Mouse (Mus musculus): ENCODE results near the gene Cebpg. TPM values are rescaled to one million over a fixed set of nuclear protein-coding genes. Genes with fewer than 3 reads are reported as not detected.

The Cebpg gene
- polyA plus RNA-seq, 1 experiment from 2014 or later = 36.5 TPM

DNA sequence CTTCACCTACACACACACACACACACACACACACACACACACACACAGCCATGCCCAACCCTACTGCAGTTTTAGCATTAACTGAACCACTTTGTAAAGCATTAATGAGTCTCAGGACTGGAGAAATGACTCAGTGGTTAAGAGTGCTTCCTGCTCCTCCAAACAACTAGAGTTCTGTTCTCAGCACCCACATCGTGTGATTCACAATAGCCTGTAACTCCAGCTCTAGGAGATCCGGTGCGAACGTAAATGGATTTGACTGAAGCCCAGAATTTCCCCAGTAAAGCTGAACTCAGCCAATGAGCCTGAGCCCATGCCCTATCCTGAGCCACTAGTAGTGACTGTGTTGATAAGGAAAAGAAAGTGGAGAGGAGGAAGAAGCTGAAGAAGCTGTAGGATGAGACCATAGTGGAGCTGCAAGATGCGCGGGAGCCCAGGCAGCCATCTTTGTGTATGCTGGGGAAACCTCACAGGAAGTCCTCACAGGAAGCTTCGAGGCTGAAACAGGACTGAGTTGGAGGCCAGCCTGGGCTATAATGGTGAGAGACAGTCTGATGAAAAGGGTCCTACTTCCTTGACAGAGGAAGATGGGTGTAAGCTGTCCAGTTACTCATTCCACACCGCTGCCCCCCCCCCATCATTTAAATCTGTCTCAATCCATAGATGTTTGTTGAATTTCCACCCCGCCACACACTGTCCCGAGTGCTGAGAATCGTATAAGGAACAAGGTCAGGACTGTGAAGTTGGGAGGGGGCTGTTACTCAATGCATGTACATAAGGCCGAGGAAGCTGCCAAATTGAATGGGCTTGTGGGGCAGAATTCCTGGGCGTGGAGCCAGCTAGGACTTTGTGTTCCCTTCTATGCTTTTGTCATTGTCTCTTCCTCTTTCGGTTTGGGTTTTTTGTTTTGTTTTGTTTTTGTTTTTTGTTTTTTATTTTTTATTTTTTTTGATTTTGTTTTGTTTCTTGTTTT is 8.2 kb upstream of the Cebpg start:
- Histone ChIP-seq H3K27ac (no peak overlapping the region), H3K4me1 (replicated peaks) (peaks cover 19% of the 10 kb centered on the region; the same call in 1 of the 2 replicates), H3K4me3 (no peak overlapping the region), H3K9me3 (peaks cover 3% of the 10 kb centered on the region), H3K36me3 (no peaks in the 10 kb centered on the region), H3K27me3 (ENCODE audit: insufficient read depth, poor library complexity, severe bottlenecking) (no peaks in the 10 kb centered on the region; the same call in 1 of the 2 replicates)
- DNase-seq (ENCODE audit: low spot score) = no peak
- WGBS = 84% methylated on average over 14 of the region's 14 CpGs

DNA sequence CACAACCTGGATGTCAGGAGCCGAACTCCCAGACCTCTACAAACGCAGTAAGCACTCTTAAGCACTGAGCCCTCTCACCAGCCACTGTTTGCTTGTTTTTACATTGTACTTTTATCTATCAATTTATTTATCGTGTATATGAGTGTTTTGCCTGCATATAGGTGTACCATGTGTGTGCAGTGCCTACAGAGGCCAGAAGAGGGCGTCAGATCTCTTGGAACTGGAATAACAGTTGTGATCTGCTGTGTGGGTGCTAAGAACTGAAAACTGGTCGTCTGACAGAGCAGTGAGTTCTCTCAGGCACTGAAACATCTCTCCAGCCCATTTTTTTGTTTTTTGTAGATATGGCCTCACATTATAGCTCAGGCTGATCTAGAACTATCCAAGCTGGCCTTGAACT is 3.1 kb upstream of the Cebpg start:
- H3K4me1 ChIP-seq (replicated peaks) = peaks cover 20% of the 10 kb centered on the region
- no peaks in the 10 kb centered on the region; the same call in 1 of the 2 replicates for H3K27me3 ChIP-seq (ENCODE audit: insufficient read depth, poor library complexity, severe bottlenecking)
- H3K27ac ChIP-seq = no peak overlapping the region
- H3K9me3 ChIP-seq = no peaks in the 10 kb centered on the region
- WGBS = 74% methylated on average over 5 of the region's 5 CpGs
- no peak for DNase-seq (ENCODE audit: low spot score)
- H3K4me3 ChIP-seq = no peak overlapping the region
- H3K36me3 ChIP-seq = no peaks in the 10 kb centered on the region

DNA sequence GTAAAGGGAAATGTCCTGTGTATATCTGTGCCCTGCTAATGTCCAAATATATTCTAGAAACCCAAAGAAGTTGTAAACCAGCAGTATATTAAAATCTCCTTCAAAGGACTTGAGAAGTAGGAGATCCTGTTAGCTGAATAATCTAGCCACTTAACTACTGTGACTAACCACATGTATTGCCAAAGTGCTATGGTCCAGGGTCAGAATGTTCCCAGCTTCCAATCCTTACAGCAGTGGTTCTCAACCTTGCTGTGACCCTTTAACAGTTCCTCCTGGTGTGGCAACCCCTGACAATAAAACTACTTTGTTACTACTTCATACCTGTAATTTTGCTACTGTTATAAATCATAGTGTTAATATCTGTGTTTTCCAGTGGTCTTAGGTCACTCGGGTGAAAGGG is 2.0 kb upstream of the Cebpg start:
- Histone ChIP-seq H3K4me3 (no peak overlapping the region), H3K36me3 (no peaks in the 10 kb centered on the region), H3K27ac (no peak overlapping the region), H3K9me3 (no peaks in the 10 kb centered on the region), H3K27me3 (ENCODE audit: insufficient read depth, poor library complexity, severe bottlenecking) (no peaks in the 10 kb centered on the region), H3K4me1 (replicated peaks) (peaks cover 27% of the 10 kb centered on the region)
- WGBS = 76% methylated on average over 1 of the region's 1 CpGs
- DNase-seq (ENCODE audit: low spot score) = no peak

DNA sequence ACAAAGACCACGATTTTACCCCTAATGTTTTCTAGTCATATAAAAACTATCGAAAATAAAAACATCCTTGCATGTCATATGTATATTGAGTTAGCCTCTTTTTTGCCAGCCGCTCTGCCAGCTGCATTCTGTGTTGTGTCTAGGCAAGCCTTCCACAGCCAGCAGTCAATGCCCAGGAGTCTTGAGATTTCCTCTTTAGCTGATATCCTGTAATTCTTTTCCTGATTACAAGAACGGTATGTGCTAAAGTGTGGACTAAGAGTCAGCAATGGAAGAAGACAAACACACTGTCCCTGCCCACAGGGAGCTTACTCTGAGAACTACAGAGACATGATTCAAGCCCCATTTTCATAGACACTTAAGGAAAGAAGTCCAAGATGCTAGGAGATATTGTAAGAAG is 1.2 kb upstream of the Cebpg start:
- peaks cover 27% of the 10 kb centered on the region for H3K4me1 ChIP-seq (replicated peaks)
- 88% methylated on average over 4 of the region's 4 CpGs for WGBS
- H3K27me3 ChIP-seq (ENCODE audit: insufficient read depth, poor library complexity, severe bottlenecking) = no peaks in the 10 kb centered on the region
- no peak for DNase-seq (ENCODE audit: low spot score)
- H3K9me3 ChIP-seq = no peaks in the 10 kb centered on the region
- 0 out of 2 replicates have a peak, but pooled peaks cover under 1% of the 10 kb centered on the region for H3K36me3 ChIP-seq
- no peak overlapping the region for H3K4me3 ChIP-seq
- no peak overlapping the region for H3K27ac ChIP-seq

DNA sequence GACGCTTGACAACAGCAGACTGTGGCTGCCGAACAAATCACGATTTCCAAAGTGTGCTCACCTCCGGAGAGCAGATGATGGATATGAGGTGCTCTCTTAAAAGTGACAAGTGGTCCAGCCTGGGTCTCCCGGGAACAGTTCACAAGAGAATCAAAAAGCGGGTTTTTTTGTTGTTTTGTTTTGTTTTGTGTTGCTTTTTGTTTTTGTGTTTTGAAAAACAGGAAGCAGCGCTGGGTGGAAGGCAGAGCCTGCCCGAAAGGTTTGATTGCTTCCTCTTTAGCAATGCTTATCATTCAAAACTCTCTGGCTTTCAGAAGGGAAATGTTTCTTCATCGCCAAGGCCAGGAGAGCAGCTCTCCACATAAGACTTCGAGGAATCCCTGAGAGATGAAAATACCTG is 626 bp upstream of the Cebpg start:
- Histone ChIP-seq H3K4me1 (replicated peaks) (peaks cover 27% of the 10 kb centered on the region), H3K36me3 (0 out of 2 replicates have a peak, but pooled peaks cover 4% of the 10 kb centered on the region), H3K9me3 (no peaks in the 10 kb centered on the region), H3K27me3 (ENCODE audit: insufficient read depth, poor library complexity, severe bottlenecking) (no peaks in the 10 kb centered on the region), H3K4me3 (peak overlapping the region; percentile 96), H3K27ac (peak overlapping the region; percentile 97)
- no peak for DNase-seq (ENCODE audit: low spot score)
- WGBS = 31% methylated on average over 10 of the region's 10 CpGs

DNA sequence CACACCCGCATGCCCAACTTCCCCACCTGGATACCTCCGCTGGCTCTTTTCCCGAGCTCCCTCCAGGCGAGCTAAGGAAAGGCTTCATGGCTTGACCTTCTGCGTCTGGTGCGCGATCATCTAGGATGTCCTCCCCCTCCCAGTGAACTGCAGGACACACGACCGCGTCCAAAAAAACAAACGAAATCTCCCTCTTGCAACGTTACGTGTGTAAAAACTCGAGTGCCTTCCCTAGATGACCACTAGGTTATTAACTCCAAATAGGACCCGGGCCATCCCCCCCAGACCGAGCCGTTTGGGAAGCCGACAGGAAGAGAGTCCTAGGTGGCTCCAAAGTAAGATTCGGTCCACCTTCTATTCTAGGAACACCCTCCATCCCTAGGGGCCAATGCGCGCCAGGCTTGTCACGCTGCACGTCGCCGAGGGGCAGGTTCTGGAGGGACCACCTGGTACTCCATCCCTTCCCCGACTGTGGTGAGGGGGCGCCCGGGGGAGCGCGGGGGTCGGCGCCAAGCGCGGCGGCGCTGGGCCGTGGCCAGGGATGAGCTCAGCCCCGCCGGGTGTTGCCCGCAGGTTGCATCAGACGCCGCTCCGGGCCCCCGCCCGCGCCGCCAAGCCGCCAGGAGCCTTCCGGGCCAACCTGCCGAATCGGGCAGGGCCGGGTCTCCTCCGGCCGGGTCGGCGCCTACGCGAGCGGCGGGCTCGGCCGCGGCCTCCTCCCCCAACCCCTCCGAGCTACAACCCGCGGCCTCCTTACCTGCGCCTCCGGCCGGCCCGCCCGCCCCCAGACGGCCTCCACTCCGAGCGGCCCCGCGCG is 546 bp downstream of the Cebpg start:
- peak overlapping the region; percentile 97 for H3K27ac ChIP-seq
- H3K9me3 ChIP-seq = no peaks in the 10 kb centered on the region
- whole genome bisulfite sequencing = under 1% methylated on average over 75 of the region's 77 CpGs
- peaks cover 9% of the 10 kb centered on the region for H3K36me3 ChIP-seq
- DNase-seq (ENCODE audit: low spot score) = peak; percentile 63
- peaks cover 27% of the 10 kb centered on the region for H3K4me1 ChIP-seq (replicated peaks)
- no peaks in the 10 kb centered on the region for H3K27me3 ChIP-seq (ENCODE audit: insufficient read depth, poor library complexity, severe bottlenecking)
- peak overlapping the region; percentile 96 for H3K4me3 ChIP-seq

DNA sequence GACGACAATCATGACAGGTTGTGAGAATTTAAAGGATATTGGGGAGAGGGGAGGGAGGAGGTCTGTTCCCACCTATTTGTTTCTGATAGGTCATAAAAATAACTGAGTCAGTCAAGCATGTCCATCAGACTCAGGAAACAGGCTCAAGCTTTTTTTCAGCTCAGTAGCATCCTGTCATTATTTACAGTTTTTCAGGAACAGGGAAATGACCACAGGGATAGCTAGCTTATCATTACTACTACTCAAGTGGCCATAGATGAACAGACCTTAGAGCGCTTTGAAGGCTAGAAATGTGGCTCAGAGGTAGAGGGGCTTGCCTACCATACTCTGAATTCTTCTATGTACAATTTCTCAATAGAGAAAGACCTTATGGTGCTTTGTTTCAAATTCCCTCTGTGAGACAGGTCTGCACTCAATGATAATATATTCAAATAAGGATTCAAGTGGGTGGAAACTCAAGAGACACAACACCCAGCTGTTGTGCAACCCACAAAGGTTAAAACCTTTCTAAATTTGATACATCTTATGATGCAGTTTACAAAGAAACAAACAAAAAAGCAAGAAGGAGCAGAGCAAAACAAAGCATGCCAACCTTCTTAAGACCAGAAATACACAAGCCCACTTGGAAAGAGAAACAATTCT is 1.3 kb downstream of the Cebpg start:
- H3K4me3 ChIP-seq = peak overlapping the region; percentile 96
- peaks cover 17% of the 10 kb centered on the region for H3K36me3 ChIP-seq
- no peak for DNase-seq (ENCODE audit: low spot score)
- peaks cover 27% of the 10 kb centered on the region for H3K4me1 ChIP-seq (replicated peaks)
- peak overlapping the region; percentile 97 for H3K27ac ChIP-seq
- WGBS = 75% methylated on average over 2 of the region's 2 CpGs
- no peaks in the 10 kb centered on the region for H3K9me3 ChIP-seq
- H3K27me3 ChIP-seq (ENCODE audit: insufficient read depth, poor library complexity, severe bottlenecking) = no peaks in the 10 kb centered on the region

DNA sequence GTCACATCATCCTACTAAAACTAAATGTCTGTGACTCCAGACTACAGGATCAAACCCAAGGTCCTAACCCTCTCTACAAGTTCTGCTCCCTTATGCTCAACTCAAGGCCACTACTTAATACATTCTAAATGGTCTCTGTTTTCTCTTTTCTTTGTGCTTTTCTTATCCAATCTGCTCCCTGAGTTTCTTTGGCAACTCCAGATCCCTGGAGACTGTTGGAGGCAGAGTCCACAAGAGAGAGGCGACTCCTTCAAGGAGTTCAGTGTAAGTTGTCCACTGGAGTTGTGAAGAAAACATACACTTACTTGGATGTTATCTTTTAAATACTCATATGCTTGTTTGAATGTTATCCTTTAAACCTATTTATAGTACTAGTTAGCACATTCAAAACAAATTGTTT is 2.1 kb downstream of the Cebpg start:
- H3K27me3 ChIP-seq (ENCODE audit: insufficient read depth, poor library complexity, severe bottlenecking) = no peaks in the 10 kb centered on the region
- no peak for DNase-seq (ENCODE audit: low spot score)
- no peak overlapping the region for H3K4me3 ChIP-seq
- H3K9me3 ChIP-seq = no peaks in the 10 kb centered on the region
- peaks cover 27% of the 10 kb centered on the region for H3K4me1 ChIP-seq (replicated peaks)
- WGBS = 92% methylated on average over 1 of the region's 1 CpGs
- peaks cover 25% of the 10 kb centered on the region for H3K36me3 ChIP-seq
- no peak overlapping the region for H3K27ac ChIP-seq

DNA sequence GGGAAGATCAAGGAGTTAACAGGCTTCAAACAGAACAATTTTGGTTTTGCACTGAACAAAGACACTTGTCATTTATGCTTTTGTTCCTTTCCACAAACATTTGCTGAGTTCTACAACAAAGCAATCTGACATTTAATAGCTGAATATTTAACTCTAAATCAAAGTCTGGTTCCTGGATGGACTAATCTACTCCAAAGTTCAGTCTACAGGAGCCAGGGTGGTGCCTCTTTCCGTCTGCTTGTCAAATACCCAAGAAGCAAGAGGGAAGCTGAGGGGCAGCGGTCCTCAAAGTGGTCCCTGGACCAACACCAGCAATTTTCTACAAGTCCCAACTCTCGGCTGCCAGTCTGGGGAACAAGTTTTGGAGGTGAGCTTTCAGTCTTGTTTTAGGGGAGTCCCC is 3.2 kb downstream of the Cebpg start:
- Histone ChIP-seq H3K27ac (no peak overlapping the region), H3K9me3 (no peaks in the 10 kb centered on the region), H3K36me3 (peaks cover 34% of the 10 kb centered on the region), H3K4me1 (replicated peaks) (peaks cover 27% of the 10 kb centered on the region), H3K27me3 (ENCODE audit: insufficient read depth, poor library complexity, severe bottlenecking) (no peaks in the 10 kb centered on the region), H3K4me3 (no peak overlapping the region)
- 93% methylated on average over 3 of the region's 3 CpGs for WGBS
- DNase-seq (ENCODE audit: low spot score) = no peak

DNA sequence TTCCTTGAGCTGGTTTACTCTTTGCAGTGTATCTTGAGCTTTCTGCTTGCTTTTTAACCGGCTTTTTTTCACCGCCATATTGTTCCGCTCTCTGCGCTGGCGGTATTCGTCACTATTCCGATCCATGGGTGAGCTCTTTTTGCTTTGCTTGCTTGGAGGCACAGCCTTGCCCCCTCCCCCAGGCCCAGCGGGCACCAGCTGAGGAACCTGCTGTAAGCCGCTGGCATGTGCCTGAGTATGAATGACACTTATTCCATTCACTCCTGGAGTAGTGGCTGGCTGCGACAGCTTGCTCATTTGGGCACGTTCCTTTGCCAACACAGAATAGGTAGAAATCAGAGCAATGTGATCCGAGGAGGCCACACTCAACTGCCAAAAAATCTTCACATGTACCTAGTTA is 5.8 kb downstream of the Cebpg start:
- no peak for DNase-seq (ENCODE audit: low spot score)
- H3K9me3 ChIP-seq = no peaks in the 10 kb centered on the region
- peaks cover 18% of the 10 kb centered on the region for H3K4me1 ChIP-seq (replicated peaks)
- WGBS = 93% methylated on average over 12 of the region's 12 CpGs
- no peak overlapping the region for H3K27ac ChIP-seq
- H3K36me3 ChIP-seq = peaks cover 60% of the 10 kb centered on the region
- H3K27me3 ChIP-seq (ENCODE audit: insufficient read depth, poor library complexity, severe bottlenecking) = no peaks in the 10 kb centered on the region
- no peak overlapping the region for H3K4me3 ChIP-seq

DNA sequence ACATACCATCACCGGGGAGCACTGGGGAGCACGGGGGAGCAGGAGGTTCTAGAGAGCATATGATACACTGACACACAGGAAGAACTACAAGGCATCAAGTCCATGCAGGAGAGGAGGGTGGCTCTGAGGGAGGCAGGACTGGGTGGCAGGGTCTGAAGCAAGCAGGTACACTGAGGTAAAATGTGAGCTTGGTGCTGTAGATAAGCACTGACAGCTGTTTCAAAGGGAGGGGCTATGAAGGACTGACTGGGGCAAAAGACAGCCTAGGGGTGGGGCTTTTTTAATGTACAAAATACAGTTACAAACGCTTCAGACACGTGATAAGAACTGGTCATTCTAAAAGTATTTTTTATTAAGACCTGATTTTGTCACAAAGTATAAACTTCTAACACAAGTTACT is 10.3 kb downstream of the Cebpg start:
- Histone ChIP-seq H3K4me1 (replicated peaks) (no peaks in the 10 kb centered on the region; the same call in 1 of the 2 replicates), H3K36me3 (peaks cover 97% of the 10 kb centered on the region), H3K4me3 (no peak overlapping the region), H3K27ac (no peak overlapping the region), H3K9me3 (no peaks in the 10 kb centered on the region), H3K27me3 (ENCODE audit: insufficient read depth, poor library complexity, severe bottlenecking) (no peaks in the 10 kb centered on the region)
- no peak for DNase-seq (ENCODE audit: low spot score)
- WGBS = 93% methylated on average over 4 of the region's 4 CpGs

DNA sequence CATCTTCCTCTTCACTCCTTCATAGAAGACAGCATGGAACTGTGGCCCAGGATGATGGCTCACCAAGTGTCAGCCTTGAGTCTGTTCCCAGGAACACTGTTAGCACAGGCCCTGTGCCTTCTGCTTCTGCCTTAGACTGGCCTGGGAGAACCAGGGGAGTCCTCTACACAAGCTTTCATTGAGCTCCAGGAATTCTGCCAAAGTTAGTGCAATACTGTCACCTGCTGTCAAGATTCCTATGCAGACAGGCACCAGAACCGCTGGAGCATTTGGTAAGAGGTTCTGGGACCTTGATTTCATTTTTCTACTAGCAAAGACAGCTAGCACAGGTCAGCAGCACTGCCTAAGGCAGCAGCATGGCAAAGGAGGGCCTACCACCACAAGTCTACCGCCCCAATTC is 11.7 kb downstream of the Cebpg start:
- Histone ChIP-seq H3K27me3 (ENCODE audit: insufficient read depth, poor library complexity, severe bottlenecking) (no peaks in the 10 kb centered on the region), H3K4me1 (replicated peaks) (no peaks in the 10 kb centered on the region; the same call in 1 of the 2 replicates), H3K4me3 (no peak overlapping the region), H3K27ac (no peak overlapping the region), H3K9me3 (no peaks in the 10 kb centered on the region), H3K36me3 (peaks cover 96% of the 10 kb centered on the region)
- no peak for DNase-seq (ENCODE audit: low spot score)
- 90% methylated on average over 2 of the region's 2 CpGs for WGBS
